Mouse (Mus musculus): ENCODE data around the gene Pias4. TPM values are rescaled to one million over a fixed set of nuclear protein-coding genes. Genes with fewer than 3 reads are reported as not detected.
"Not testable (repeated sequence)": the region's sequence is repeated elsewhere in the genome, so short reads cannot be mapped to it uniquely, and the experiment has no call there.

Gene Pias4
- 18.7 and 20.9 TPM in 2 replicates for polyA plus RNA-seq (2015; fragmentation: Nextera tagmentation; extraction: Ambion mirVana)

GRCm38 (mm10) chr10:81167200-81168086 is at the start of gene Pias4:
Pias4 (minus strand) TSS chr10:81167923.
- peak; percentile 91 for ATAC-seq (ENCODE audit: low FRiP score, low TSS enrichment)
- TF ChIP-seq CTCF (IDR thresholded peaks at IDR 0.05; ENCODE audit: low read depth) (no peak), EP300 (optimal IDR thresholded peaks at IDR 0.05) (no peak)
- DNase-seq (ENCODE audit: low spot score) = peak; percentile 100
- peaks cover 11% of the 10 kb centered on the region; the same call in 1 of the 2 replicates for H3K36me3 ChIP-seq (ENCODE audit: control insufficient read depth, insufficient read depth, low read length)
- H3K27ac ChIP-seq (replicated peaks) = peak within 1 kb of the TSS; percentile 87
- H3K27me3 ChIP-seq (ENCODE audit: control insufficient read depth, insufficient read depth, low read length) = no peaks in the 10 kb centered on the region
- H3K4me2 ChIP-seq (replicated peaks; ENCODE audit: low read depth) = peak within 1 kb of the TSS; percentile 93
- WGBS = under 1% methylated on average over 49 of the region's 64 CpGs
- H3K9ac ChIP-seq (ENCODE audit: low read length) = peak within 1 kb of the TSS; percentile 88
- no peaks in the 10 kb centered on the region for H3K9me3 ChIP-seq (ENCODE audit: control insufficient read depth, low read length)
- H3K4me1 ChIP-seq (replicated peaks; ENCODE audit: control insufficient read depth, insufficient read depth) = no peaks in the 10 kb centered on the region
- H3K4me3 ChIP-seq (ENCODE audit: low read depth, low read length) = peak within 1 kb of the TSS; percentile 91

- not testable (repeated sequence) for H3K36me3 ChIP-seq (ENCODE audit: control insufficient read depth, insufficient read depth, low read length); DNase-seq (ENCODE audit: low spot score); H3K4me3 ChIP-seq (ENCODE audit: low read depth, low read length); H3K4me2 ChIP-seq (replicated peaks; ENCODE audit: low read depth); H3K27me3 ChIP-seq (ENCODE audit: control insufficient read depth, insufficient read depth, low read length); H3K4me1 ChIP-seq (replicated peaks; ENCODE audit: control insufficient read depth, insufficient read depth); H3K9me3 ChIP-seq (ENCODE audit: control insufficient read depth, low read length); H3K9ac ChIP-seq (ENCODE audit: low read length); ATAC-seq (ENCODE audit: low FRiP score, low TSS enrichment); H3K27ac ChIP-seq (replicated peaks)
- peak; percentile 73 for TF ChIP-seq CTCF (IDR thresholded peaks at IDR 0.05; ENCODE audit: low read depth)
- 12% methylated on average over 1 of the region's 1 CpGs for WGBS
Measured at GRCm38 (mm10) chr10:81217267-81217666, 49.5 kb upstream of the Pias4 start.

- ATAC-seq (ENCODE audit: low FRiP score, low TSS enrichment) (no peak), DNase-seq (ENCODE audit: low spot score) (no peak)
- Histone ChIP-seq H3K27me3 (ENCODE audit: control insufficient read depth, insufficient read depth, low read length) (no peaks in the 10 kb centered on the region), H3K36me3 (ENCODE audit: control insufficient read depth, insufficient read depth, low read length) (no peaks in the 10 kb centered on the region), H3K4me2 (replicated peaks; ENCODE audit: low read depth) (no peak overlapping the region), H3K4me3 (ENCODE audit: low read depth, low read length) (no peak overlapping the region), H3K27ac (replicated peaks) (no peak overlapping the region), H3K9ac (ENCODE audit: low read length) (no peak overlapping the region), H3K4me1 (replicated peaks; ENCODE audit: control insufficient read depth, insufficient read depth) (no peaks in the 10 kb centered on the region), H3K9me3 (ENCODE audit: control insufficient read depth, low read length) (no peaks in the 10 kb centered on the region)
- no peak for TF ChIP-seq CTCF (IDR thresholded peaks at IDR 0.05; ENCODE audit: low read depth)
- TF ChIP-seq EP300 (optimal IDR thresholded peaks at IDR 0.05) = no peak
- 80% methylated on average over 6 of the region's 6 CpGs for WGBS
Measured at GRCm38 (mm10) chr10:81216810-81217209, 49.1 kb upstream of the Pias4 start.

GRCm38 (mm10) chr10:81216260-81216659 is 48.5 kb upstream of the Pias4 start:
- Histone ChIP-seq H3K27me3 (ENCODE audit: control insufficient read depth, insufficient read depth, low read length) (no peaks in the 10 kb centered on the region), H3K4me1 (replicated peaks; ENCODE audit: control insufficient read depth, insufficient read depth) (no peaks in the 10 kb centered on the region), H3K4me3 (ENCODE audit: low read depth, low read length) (no peak overlapping the region), H3K9ac (ENCODE audit: low read length) (no peak overlapping the region), H3K4me2 (replicated peaks; ENCODE audit: low read depth) (no peak overlapping the region), H3K36me3 (ENCODE audit: control insufficient read depth, insufficient read depth, low read length) (no peaks in the 10 kb centered on the region), H3K9me3 (ENCODE audit: control insufficient read depth, low read length) (no peaks in the 10 kb centered on the region), H3K27ac (replicated peaks) (no peak overlapping the region)
- TF ChIP-seq CTCF (IDR thresholded peaks at IDR 0.05; ENCODE audit: low read depth) (no peak), EP300 (optimal IDR thresholded peaks at IDR 0.05) (no peak)
- 88% methylated on average over 6 of the region's 6 CpGs for WGBS
- DNase-seq (ENCODE audit: low spot score) (no peak), ATAC-seq (ENCODE audit: low FRiP score, low TSS enrichment) (no peak)

GRCm38 (mm10) chr10:81210154-81210553 is 42.4 kb upstream of the Pias4 start:
- Histone ChIP-seq H3K4me2 (replicated peaks; ENCODE audit: low read depth) (no peak overlapping the region), H3K27ac (replicated peaks) (no peak overlapping the region), H3K36me3 (ENCODE audit: control insufficient read depth, insufficient read depth, low read length) (no peaks in the 10 kb centered on the region), H3K27me3 (ENCODE audit: control insufficient read depth, insufficient read depth, low read length) (no peaks in the 10 kb centered on the region), H3K4me3 (ENCODE audit: low read depth, low read length) (no peak overlapping the region), H3K9ac (ENCODE audit: low read length) (no peak overlapping the region), H3K9me3 (ENCODE audit: control insufficient read depth, low read length) (no peaks in the 10 kb centered on the region), H3K4me1 (replicated peaks; ENCODE audit: control insufficient read depth, insufficient read depth) (no peaks in the 10 kb centered on the region)
- TF ChIP-seq EP300 (optimal IDR thresholded peaks at IDR 0.05) (no peak), CTCF (IDR thresholded peaks at IDR 0.05; ENCODE audit: low read depth) (peak; percentile 48)
- DNase-seq (ENCODE audit: low spot score) (no peak), ATAC-seq (ENCODE audit: low FRiP score, low TSS enrichment) (no peak)
- 94% methylated on average over 5 of the region's 5 CpGs for WGBS

- TF ChIP-seq CTCF (IDR thresholded peaks at IDR 0.05; ENCODE audit: low read depth) = no peak
- TF ChIP-seq EP300 (optimal IDR thresholded peaks at IDR 0.05) = no peak
- ATAC-seq (ENCODE audit: low FRiP score, low TSS enrichment) = no peak
- no peak overlapping the region for H3K9ac ChIP-seq (ENCODE audit: low read length)
Measured at GRCm38 (mm10) chr10:81204137-81204536, 36.4 kb upstream of the Pias4 start.

More at GRCm38 (mm10) chr10:81204137-81204536, 36.4 kb upstream of the Pias4 start:
- no peaks in the 10 kb centered on the region for H3K4me1 ChIP-seq (replicated peaks; ENCODE audit: control insufficient read depth, insufficient read depth)
- no peaks in the 10 kb centered on the region for H3K9me3 ChIP-seq (ENCODE audit: control insufficient read depth, low read length)
- WGBS = 62% methylated on average over 4 of the region's 4 CpGs
- DNase-seq (ENCODE audit: low spot score) = no peak
- no peaks in the 10 kb centered on the region for H3K27me3 ChIP-seq (ENCODE audit: control insufficient read depth, insufficient read depth, low read length)
- no peaks in the 10 kb centered on the region for H3K36me3 ChIP-seq (ENCODE audit: control insufficient read depth, insufficient read depth, low read length)
- no peak overlapping the region for H3K27ac ChIP-seq (replicated peaks)
- H3K4me2 ChIP-seq (replicated peaks; ENCODE audit: low read depth) = no peak overlapping the region
- H3K4me3 ChIP-seq (ENCODE audit: low read depth, low read length) = no peak overlapping the region

All from stomach, postnatal 0 days (tissue).